Mouse (Mus musculus) MEL (cell line): ENCODE results near the gene Hoxc6.

Source experiments
- CTCF ChIP-seq, 3 experiments: IDR thresholded peaks in 2 of 3; conservative IDR thresholded peaks in 1 of 3; 2 replicates each; pipeline ENCODE4 v1.5.1; 2011 to 2012; ENCODE audit warnings: low read length in 3 of 3, low read depth in 2 of 3, mild to moderate bottlenecking in 2 of 3, improper control_type of control experiment in 1 of 3, inconsistent platforms in 1 of 3, mixed read lengths in 1 of 3, moderate library complexity in 1 of 3; ENCODE audit not compliant: control insufficient read depth in 1 of 3, insufficient read depth in 1 of 3, poor library complexity in 1 of 3, severe bottlenecking in 1 of 3
- JUND ChIP-seq: IDR thresholded peaks from 2 replicates; pipeline ENCODE4 v1.6.1; 2011; ENCODE audit warnings: low read depth, mild to moderate bottlenecking, improper control_type of control experiment, low read length
- MAX ChIP-seq: IDR thresholded peaks from 2 replicates; pipeline ENCODE4 v1.6.1; 2011; ENCODE audit warnings: low read length, improper control_type of control experiment
- MEF2A ChIP-seq: IDR thresholded peaks from 2 replicates; pipeline ENCODE4 v1.6.1; 2014; ENCODE audit warnings: low read depth, mild to moderate bottlenecking, inconsistent platforms, low read length, improper control_type of control experiment; ENCODE audit not compliant: poor library complexity, insufficient replicate concordance, severe bottlenecking; ENCODE audit errors: extremely low read depth
- POLR2A ChIP-seq, 2 experiments: IDR thresholded peaks; 2 replicates each; pipeline ENCODE4 v1.6.1; 2011 to 2012; ENCODE audit warnings: low read length in 2 of 2, mild to moderate bottlenecking in 2 of 2, control low read depth in 1 of 2, improper control_type of control experiment in 1 of 2, low read depth in 1 of 2, moderate library complexity in 1 of 2; ENCODE audit not compliant: control insufficient read depth in 1 of 2, insufficient read depth in 1 of 2, poor library complexity in 1 of 2
- UBTF ChIP-seq: IDR thresholded peaks from 2 replicates; pipeline ENCODE4 v1.6.1; 2012; ENCODE audit warnings: low read depth, mild to moderate bottlenecking, inconsistent platforms, low read length, improper control_type of control experiment, moderate library complexity, borderline replicate concordance; ENCODE audit not compliant: insufficient read depth
- ZC3H11A ChIP-seq: IDR thresholded peaks from 2 replicates; pipeline ENCODE4 v1.6.1; 2012; ENCODE audit warnings: low read depth, mild to moderate bottlenecking, inconsistent platforms, low read length, improper control_type of control experiment

DNA sequence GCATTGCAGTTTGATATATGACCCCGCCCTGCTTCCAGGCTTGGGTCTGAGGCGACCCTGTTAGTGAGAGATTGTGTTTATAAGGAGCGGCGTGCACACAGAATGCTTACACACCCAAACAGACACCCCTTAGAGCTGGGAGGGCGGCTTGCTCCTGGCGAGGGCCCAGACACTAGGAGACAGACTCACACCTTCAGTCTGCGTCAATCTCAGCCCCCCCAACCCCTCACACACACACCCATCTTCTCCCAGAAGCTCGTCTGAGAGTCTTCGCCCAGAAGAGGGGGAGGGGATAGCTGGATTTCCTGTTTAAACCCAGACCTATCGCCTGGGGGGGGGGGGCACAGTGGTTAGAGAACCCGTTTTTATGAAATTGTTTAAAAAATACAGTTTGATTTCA lies 1.9 kb downstream of the Hoxc6 start:
- TF ChIP-seq UBTF (no peak), MAX (no peak), MEF2A (no peak), ZC3H11A (no peak), JUND (no peak), POLR2A (IDR thresholded peaks at IDR 0.05; ENCODE audit: control insufficient read depth in 1 of 2, insufficient read depth in 1 of 2, low read depth in 1 of 2, low read length in 2 of 2, poor library complexity in 1 of 2) (no peak), CTCF (IDR thresholded peaks at IDR 0.05 in 2 of 3, conservative IDR thresholded peaks at IDR 0.05 in 1 of 3; ENCODE audit: control insufficient read depth in 1 of 3, insufficient read depth in 1 of 3, low read depth in 2 of 3, low read length in 3 of 3, poor library complexity in 1 of 3, severe bottlenecking in 1 of 3) (no peak)
